Mouse (Mus musculus) brain, embryonic 14.5 days (tissue): ENCODE measurements around the gene Vma21.

ENCODE experiments used
- CTCF ChIP-seq: fragments of 200-500 bp; IDR thresholded peaks from 2 replicates; pipeline ENCODE4 v1.5.1; 2012; ENCODE audit warnings: inconsistent platforms, mild to moderate bottlenecking, moderate library complexity, borderline replicate concordance; ENCODE audit not compliant: insufficient read depth, insufficient read length; ENCODE audit errors: extremely low read depth
- POLR2A ChIP-seq: fragments of 200-500 bp; IDR thresholded peaks from 2 replicates; pipeline ENCODE4 v1.6.1; 2012; ENCODE audit warnings: mild to moderate bottlenecking, inconsistent platforms, borderline replicate concordance; ENCODE audit not compliant: poor library complexity, insufficient read depth, insufficient read length, severe bottlenecking; ENCODE audit errors: extremely low read depth

DNA sequence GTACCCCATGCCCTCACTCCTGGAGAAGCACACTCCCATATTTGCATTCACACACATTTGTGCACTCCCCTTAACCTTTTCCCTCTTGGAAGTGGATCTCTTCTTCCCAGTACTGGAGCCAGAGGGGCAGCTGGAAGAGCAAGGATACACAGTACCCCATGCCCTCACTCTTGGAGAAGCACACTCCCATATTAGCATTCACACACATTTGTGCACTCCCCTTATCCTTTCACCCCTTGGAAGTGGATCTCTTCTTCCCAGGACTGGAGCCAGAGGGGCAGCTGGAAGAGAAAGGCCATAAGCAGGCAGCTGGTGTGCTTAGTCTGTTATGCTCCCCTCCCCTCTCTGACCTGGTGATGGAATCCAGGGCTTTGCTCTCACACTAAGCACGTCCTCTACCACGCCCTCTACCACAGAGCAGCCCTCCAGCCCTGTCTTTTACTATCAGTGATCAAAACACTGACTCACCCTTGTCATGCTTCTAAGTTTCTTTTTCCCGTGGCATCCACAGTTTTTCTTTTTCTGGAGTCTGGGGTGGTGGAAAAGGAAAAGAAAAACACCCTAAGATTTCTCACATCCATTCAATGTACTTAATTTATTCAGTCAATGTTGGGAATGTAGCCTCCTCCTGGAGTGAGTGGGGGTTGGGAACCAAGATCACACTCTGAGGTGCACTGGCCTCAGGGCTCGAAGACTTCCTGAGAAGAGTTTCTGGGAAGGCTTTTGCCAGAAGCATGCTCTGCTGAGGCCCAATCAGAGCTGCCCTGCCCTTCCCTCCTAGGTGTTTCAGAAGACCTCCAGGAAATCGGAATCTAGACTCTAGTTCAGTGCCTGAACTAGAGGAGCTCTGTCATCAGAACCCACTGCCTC is 3.5 kb upstream of the Vma21 start:
- TF ChIP-seq POLR2A (no peak), CTCF (no peak)
